Mouse (Mus musculus) testis, adult 2 months (tissue): ENCODE measurements around the gene Thy1.

ENCODE experiments used
- CTCF ChIP-seq: fragments of 200-500 bp; IDR thresholded peaks from 2 replicates; pipeline ENCODE4 v1.5.1; 2012; ENCODE audit warnings: low read depth, mild to moderate bottlenecking, inconsistent platforms, low read length, moderate library complexity; ENCODE audit not compliant: control insufficient read depth, insufficient read depth, insufficient replicate concordance
- POLR2A ChIP-seq: fragments of 200-500 bp; IDR thresholded peaks from 2 replicates; pipeline ENCODE4 v1.6.1; 2012; ENCODE audit warnings: low read depth, mild to moderate bottlenecking, inconsistent platforms, low read length, moderate library complexity; ENCODE audit not compliant: control insufficient read depth

DNA sequence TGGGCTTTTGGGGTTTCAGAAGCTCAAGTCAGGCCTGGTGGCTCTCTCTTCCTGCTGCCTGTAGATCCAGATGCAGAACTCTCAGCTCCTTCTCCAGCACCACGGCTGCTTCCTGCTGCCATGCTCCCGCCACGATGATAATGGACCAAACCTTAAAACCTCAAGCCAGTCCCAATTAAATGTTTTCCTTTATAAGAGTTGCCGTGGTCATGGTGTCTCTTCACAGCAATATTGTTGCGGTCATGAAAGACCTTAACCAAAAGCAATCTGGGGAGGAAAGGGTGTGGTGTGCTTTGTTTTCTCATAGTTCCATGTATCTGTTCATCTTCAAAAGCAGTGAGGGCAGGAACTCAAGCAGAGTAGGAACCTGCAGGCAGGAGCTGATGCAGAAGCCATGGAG is 6.1 kb upstream of the Thy1 start:
- no peak for TF ChIP-seq CTCF
- TF ChIP-seq POLR2A = no peak
